Mouse (Mus musculus) adrenal gland, adult 8-10 months (tissue): ENCODE results near the gene Rabggtb. TPM values are rescaled to one million over a fixed set of nuclear protein-coding genes. Genes with fewer than 3 reads are reported as not detected.
A peak's percentile ranks its signal among the peaks of the same experiment; 100 is the strongest.

ENCODE experiments used
- DNase-seq: peaks from one replicate; pipeline ENCODE4 v3.0.0; 2022
- total RNA-seq, 4 experiments: library from RNA; stranded (reverse); gene quantifications; 2 replicates each; pipeline ENCODE4 v1.2.4; 2022

Rabggtb gene
- total RNA-seq, result 10 to 100 TPM; 74.0 to 84.6 (median 78.7) TPM

GRCm38 (mm10) chr3:153912546-153913509 lies at the start of gene Rabggtb:
TSS of gene Rabggtb (minus strand) at chr3:153913009.
- peak; percentile 91 for DNase-seq

- no peak for DNase-seq
These were observed 49.0 kb upstream of the Rabggtb start for GRCm38 (mm10) chr3:153961632-153962389.

GRCm38 (mm10) chr3:153960884-153961283 lies 48.1 kb upstream of the Rabggtb start:
- no peak for DNase-seq

- DNase-seq, result no peak
These were observed 47.0 kb upstream of the Rabggtb start for GRCm38 (mm10) chr3:153959731-153960207.

GRCm38 (mm10) chr3:153959035-153959730 lies 46.4 kb upstream of the Rabggtb start:
- no peak for DNase-seq

GRCm38 (mm10) chr3:153957916-153958315 lies 45.1 kb upstream of the Rabggtb start:
- no peak for DNase-seq

- no peak for DNase-seq
These were observed 35.4 kb upstream of the Rabggtb start for GRCm38 (mm10) chr3:153948176-153948575.

GRCm38 (mm10) chr3:153947271-153947670 lies 34.5 kb upstream of the Rabggtb start:
- no peak for DNase-seq

- peak; percentile 99 for DNase-seq
These were observed 31.7 kb upstream of the Rabggtb start, which contains the start of gene Acadm for GRCm38 (mm10) chr3:153944335-153944990. TSS of gene Acadm (minus strand) at chr3:153944632.

- DNase-seq, result no peak
These were observed 31.1 kb upstream of the Rabggtb start for GRCm38 (mm10) chr3:153943901-153944334.

- DNase-seq, result no peak
These were observed 30.3 kb upstream of the Rabggtb start for GRCm38 (mm10) chr3:153943003-153943640.

- no peak for DNase-seq
These were observed 28.8 kb upstream of the Rabggtb start for GRCm38 (mm10) chr3:153941613-153942012.

GRCm38 (mm10) chr3:153940486-153940885 lies 27.7 kb upstream of the Rabggtb start:
- DNase-seq, result no peak

- no peak for DNase-seq
These were observed 27.2 kb upstream of the Rabggtb start for GRCm38 (mm10) chr3:153940021-153940420.

- DNase-seq, result no peak
These were observed 24.5 kb upstream of the Rabggtb start for GRCm38 (mm10) chr3:153937116-153937810.

GRCm38 (mm10) chr3:153935878-153936277 lies 23.1 kb upstream of the Rabggtb start:
- DNase-seq, result no peak

GRCm38 (mm10) chr3:153932461-153932860 lies 19.7 kb upstream of the Rabggtb start:
- DNase-seq, result no peak

- DNase-seq, result no peak
These were observed 16.7 kb upstream of the Rabggtb start for GRCm38 (mm10) chr3:153929526-153929925.

- DNase-seq, result no peak
These were observed 13.5 kb upstream of the Rabggtb start for GRCm38 (mm10) chr3:153926333-153926732.

GRCm38 (mm10) chr3:153921147-153921910 lies 8.5 kb upstream of the Rabggtb start:
- DNase-seq, result no peak
